Mouse (Mus musculus): ENCODE measurements around the gene Carmil1. TPM values are rescaled to one million over a fixed set of nuclear protein-coding genes. Genes with fewer than 3 reads are reported as not detected.

Gene Carmil1
- total RNA-seq, 4 experiments from 2014 or later = 0.51 to 5.9 (median 0.98) TPM

- no peak for DNase-seq (ENCODE audit: low spot score in 2 of 2)
Observed at GRCm38 (mm10) chr13:24220441-24220970, 60.1 kb downstream of the Carmil1 start.

GRCm38 (mm10) chr13:24211229-24211628 lies 69.4 kb downstream of the Carmil1 start:
- no peak for DNase-seq (ENCODE audit: low spot score in 2 of 2)

- DNase-seq (ENCODE audit: low spot score in 2 of 2) = no peak
Observed at GRCm38 (mm10) chr13:24206097-24206496, 74.5 kb downstream of the Carmil1 start.

- no peak for DNase-seq (ENCODE audit: low spot score in 2 of 2)
Observed at GRCm38 (mm10) chr13:24202314-24202713, 78.3 kb downstream of the Carmil1 start.

- DNase-seq (ENCODE audit: low spot score in 2 of 2) = no peak
Observed at GRCm38 (mm10) chr13:24199861-24200543, 80.6 kb downstream of the Carmil1 start.

- DNase-seq (ENCODE audit: low spot score in 2 of 2) = no peak
Observed at GRCm38 (mm10) chr13:24198396-24198924, 82.1 kb downstream of the Carmil1 start.

GRCm38 (mm10) chr13:24195371-24195770 lies 85.2 kb downstream of the Carmil1 start:
- DNase-seq (ENCODE audit: low spot score in 2 of 2) = no peak

GRCm38 (mm10) chr13:24194018-24194417 lies 86.6 kb downstream of the Carmil1 start:
- DNase-seq (ENCODE audit: low spot score in 2 of 2) = no peak

GRCm38 (mm10) chr13:24190875-24191663 lies 89.5 kb downstream of the Carmil1 start:
- no peak for DNase-seq (ENCODE audit: low spot score in 2 of 2)

- no peak for DNase-seq (ENCODE audit: low spot score in 2 of 2)
Observed at GRCm38 (mm10) chr13:24187026-24187425, 93.6 kb downstream of the Carmil1 start.

- no peak for DNase-seq (ENCODE audit: low spot score in 2 of 2)
Observed at GRCm38 (mm10) chr13:24185641-24186040, 95.0 kb downstream of the Carmil1 start.

- no peak for DNase-seq (ENCODE audit: low spot score in 2 of 2)
Observed at GRCm38 (mm10) chr13:24182878-24183277, 97.7 kb downstream of the Carmil1 start.

GRCm38 (mm10) chr13:24179538-24179937 lies 101.1 kb downstream of the Carmil1 start:
- DNase-seq (ENCODE audit: low spot score in 2 of 2) = no peak

GRCm38 (mm10) chr13:24177600-24177999 lies 103.0 kb downstream of the Carmil1 start:
- no peak for DNase-seq (ENCODE audit: low spot score in 2 of 2)

- no peak for DNase-seq (ENCODE audit: low spot score in 2 of 2)
Observed at GRCm38 (mm10) chr13:24176835-24177234, 103.8 kb downstream of the Carmil1 start.

- no peak for DNase-seq (ENCODE audit: low spot score in 2 of 2)
Observed at GRCm38 (mm10) chr13:24169658-24170057, 110.9 kb downstream of the Carmil1 start.

GRCm38 (mm10) chr13:24163368-24163767 lies 117.2 kb downstream of the Carmil1 start:
- no peak for DNase-seq (ENCODE audit: low spot score in 2 of 2)

GRCm38 (mm10) chr13:24161105-24161504 lies 119.5 kb downstream of the Carmil1 start:
- DNase-seq (ENCODE audit: low spot score in 2 of 2) = no peak

GRCm38 (mm10) chr13:24159972-24160371 lies 120.6 kb downstream of the Carmil1 start:
- DNase-seq (ENCODE audit: low spot score in 2 of 2) = no peak

GRCm38 (mm10) chr13:24159190-24159965 lies 121.2 kb downstream of the Carmil1 start:
- no peak for DNase-seq (ENCODE audit: low spot score in 2 of 2)

- DNase-seq (ENCODE audit: low spot score in 2 of 2) = no peak
Observed at GRCm38 (mm10) chr13:24157560-24158011, 123.0 kb downstream of the Carmil1 start.

Data from gastrocnemius, adult 8-10 months (tissue).